Mouse (Mus musculus): Measurements from ENCODE around the gene Tmem139.

The Tmem139 gene

GRCm38 (mm10) chr6:42261524-42262170 lies at the start of gene Tmem139:
Gene Tmem139, plus strand, starts transcription at chr6:42261970.
- in situ Hi-C loops (cut with MboI, MseI), result loop anchor here (5.0 to 25.0 kb wide), 4 partner anchors 34 to 1149 kb away; partner anchors contain the start of gene Fam131b (in 1 of the 2)

- in situ Hi-C loops (cut with MboI, MseI), result no loop called here
These were observed 46.7 kb upstream of the Tmem139 start, which contains the start of gene Tas2r144 for GRCm38 (mm10) chr6:42215028-42215427. Gene Tas2r144, plus strand, starts transcription at chr6:42215328.

DNA sequence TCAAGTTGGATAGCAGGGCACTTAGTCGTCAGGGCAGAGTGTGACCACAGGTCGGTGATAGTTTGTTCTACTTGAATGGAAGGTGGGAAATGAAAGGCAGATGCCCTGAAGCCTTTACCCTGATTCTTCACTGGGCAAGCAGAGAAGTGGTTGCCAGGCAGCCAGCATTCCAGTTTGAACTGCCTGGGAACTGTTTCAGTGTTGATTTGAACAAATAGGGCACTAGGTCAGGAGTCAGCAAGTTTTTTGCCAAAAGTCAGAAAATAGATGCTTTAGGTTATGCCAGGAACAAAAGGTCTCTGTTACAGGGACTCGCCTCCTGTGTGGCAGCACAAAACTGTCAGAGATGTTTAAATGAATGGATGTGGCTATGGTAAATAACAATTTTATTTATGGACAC lies 39.5 kb upstream of the Tmem139 start:
- in situ Hi-C loops (cut with MboI, MseI), result loop anchor here in 1 of 2 experiments (5.0 kb wide), 1 partner anchor 360 kb away; no protein-coding TSS in a partner anchor

GRCm38 (mm10) chr6:42225046-42225445 lies 36.7 kb upstream of the Tmem139 start:
- in situ Hi-C loops (cut with MboI, MseI), result loop anchor here (5.0 kb wide), 2 partner anchors 37 to 97 kb away; partner anchors contain the start of genes Casp2 (in 1 of the 2), Fam131b (in 1 of the 2) and Tmem139 (in 1 of the 2)

DNA sequence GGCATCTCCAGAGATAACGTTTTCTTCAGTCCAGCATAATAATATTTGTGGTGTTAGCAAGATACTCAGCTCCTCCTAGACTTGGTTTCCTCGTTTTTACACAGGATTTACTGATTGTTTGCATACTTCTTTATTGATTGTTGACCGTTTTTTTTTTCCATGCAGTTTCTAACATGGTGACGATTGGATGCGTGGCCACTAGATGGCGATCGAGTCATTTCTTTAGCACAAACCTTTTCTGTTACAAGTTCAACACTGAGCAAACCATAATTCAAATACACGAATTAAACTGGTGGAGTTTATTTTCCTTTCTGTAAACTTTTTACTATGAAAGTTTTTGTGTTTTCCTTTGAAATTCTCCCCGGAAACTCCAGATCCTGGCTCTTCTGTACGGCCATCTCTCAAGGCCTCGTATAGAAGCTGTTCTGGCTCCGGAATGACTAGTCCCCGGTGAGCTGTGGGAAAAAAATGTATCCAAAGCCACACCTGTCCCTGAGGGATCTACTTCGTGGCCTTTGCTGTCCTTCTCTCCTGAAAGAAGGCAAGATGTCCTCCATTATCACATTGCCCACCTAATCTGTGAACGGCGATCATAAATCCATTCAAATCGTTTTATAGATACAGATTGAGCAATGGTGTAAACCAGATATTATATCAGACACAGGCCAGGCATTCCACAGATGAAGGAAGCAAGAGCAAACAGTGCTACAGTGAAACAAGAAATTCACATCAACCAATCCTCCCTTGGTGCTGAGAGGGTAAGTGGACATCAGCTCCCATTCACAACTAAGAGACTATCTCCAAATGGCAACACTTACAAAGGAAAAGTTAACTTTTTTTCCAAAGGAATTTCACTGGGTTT lies 34.3 kb upstream of the Tmem139 start:
- in situ Hi-C loops (cut with MboI, MseI), result loop anchor here (5.0 kb wide), 2 partner anchors 35 to 95 kb away; partner anchors contain the start of genes Casp2 (in 1 of the 2), Fam131b (in 1 of the 2) and Tmem139 (in 1 of the 2)

DNA sequence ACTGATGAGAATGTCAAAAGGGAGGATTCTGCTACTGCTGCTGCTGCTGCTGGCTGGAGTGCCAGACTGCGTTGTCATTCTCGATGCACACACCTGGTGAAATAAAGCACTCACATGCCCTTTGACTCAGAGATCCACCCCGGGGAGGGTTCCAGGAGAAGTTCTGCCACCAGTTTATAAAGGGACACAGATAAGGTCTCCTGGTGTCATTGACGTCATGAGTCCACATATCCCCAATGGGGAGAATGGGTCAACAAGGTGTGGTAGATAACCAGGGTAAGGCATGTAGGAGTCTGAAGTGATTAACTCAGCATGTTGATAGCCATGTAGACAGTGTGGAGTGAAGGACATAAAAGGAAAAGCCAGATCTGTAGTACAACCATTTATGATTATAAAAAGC lies 32.2 kb upstream of the Tmem139 start:
- in situ Hi-C loops (cut with MboI, MseI), result loop anchor here (5.0 to 10.0 kb wide), 4 partner anchors 33 to 635 kb away; partner anchors contain the start of genes Casp2 (in 1 of the 2), Fam131b (in 1 of the 2) and Tmem139 (in 1 of the 2)

- in situ Hi-C loops (cut with MboI, MseI), result loop anchor here (5.0 to 10.0 kb wide), 2 partner anchors 351 to 634 kb away; no protein-coding TSS in a partner anchor
These were observed 30.6 kb upstream of the Tmem139 start for GRCm38 (mm10) chr6:42231191-42231590.

DNA sequence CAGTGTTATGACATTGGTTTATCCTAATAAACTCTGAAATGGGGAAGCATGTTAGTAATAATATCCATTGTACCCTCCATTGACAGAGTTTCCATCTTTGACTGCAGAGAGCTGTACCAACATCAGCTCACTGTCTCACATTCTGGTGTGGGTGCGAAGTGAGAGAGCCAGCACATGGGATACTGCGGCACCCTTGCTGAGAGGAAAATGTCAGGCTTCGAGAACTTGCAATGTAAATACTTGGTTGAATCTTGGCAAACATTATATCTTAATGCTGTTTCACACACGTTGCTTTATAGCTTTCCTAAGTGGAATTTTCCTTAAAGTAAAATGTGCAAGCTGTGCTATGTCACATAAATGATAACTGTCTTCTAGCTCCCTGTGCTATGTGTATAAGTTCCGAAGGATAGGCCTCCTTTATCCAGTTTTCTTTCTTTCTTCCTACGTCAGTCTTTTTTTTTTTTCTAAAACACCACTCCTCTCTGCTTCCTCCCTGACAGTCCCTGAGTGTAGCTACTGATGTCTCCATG lies 24.4 kb upstream of the Tmem139 start:
- in situ Hi-C loops (cut with MboI, MseI), result loop anchor here in 1 of 2 experiments (10.0 kb wide), 1 partner anchor 627 kb away; no protein-coding TSS in a partner anchor

GRCm38 (mm10) chr6:42241311-42242045 lies 20.3 kb upstream of the Tmem139 start:
- in situ Hi-C loops (cut with MboI, MseI), result no loop called here

DNA sequence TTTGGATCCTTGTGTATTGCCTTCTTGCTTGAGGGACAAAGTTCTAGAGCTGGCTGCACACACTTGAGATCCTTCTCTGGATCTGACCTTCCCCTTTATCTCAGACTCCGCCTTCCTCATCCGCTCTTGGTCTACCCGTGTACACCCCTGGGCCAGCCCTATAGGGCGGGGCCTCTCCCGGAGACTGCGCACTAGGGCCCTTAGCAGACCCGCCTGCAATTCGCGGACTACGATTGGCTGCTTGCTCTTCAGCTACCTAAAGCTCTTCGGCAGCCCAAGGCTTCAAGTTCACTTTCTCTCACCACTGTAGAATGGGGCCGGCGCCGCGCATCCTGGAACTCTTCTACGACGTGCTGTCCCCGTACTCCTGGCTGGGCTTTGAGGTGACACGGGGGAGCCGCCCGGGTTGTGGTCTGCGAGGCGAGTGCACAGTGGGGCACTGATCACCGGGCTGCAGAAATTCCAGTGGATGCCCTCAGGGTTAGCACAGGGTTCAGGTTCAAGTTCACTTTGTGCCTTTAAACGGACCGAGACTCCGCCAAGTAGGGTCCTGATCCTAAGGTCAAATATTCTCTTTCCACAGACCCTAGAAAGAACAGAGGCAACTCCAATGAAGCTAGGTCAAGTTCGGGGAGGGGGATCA lies 15.9 kb upstream of the Tmem139 start, which contains the start of gene Gstk1:
Gstk1 (plus strand) TSS at position 225 of the 643 bp plus-strand sequence.
- in situ Hi-C loops (cut with MboI, MseI), result no loop called here

- in situ Hi-C loops (cut with MboI, MseI), result no loop called here
These were observed 14.6 kb upstream of the Tmem139 start for GRCm38 (mm10) chr6:42247173-42247572.

- in situ Hi-C loops (cut with MboI, MseI), result no loop called here
These were observed 13.8 kb upstream of the Tmem139 start for GRCm38 (mm10) chr6:42247981-42248380.

DNA sequence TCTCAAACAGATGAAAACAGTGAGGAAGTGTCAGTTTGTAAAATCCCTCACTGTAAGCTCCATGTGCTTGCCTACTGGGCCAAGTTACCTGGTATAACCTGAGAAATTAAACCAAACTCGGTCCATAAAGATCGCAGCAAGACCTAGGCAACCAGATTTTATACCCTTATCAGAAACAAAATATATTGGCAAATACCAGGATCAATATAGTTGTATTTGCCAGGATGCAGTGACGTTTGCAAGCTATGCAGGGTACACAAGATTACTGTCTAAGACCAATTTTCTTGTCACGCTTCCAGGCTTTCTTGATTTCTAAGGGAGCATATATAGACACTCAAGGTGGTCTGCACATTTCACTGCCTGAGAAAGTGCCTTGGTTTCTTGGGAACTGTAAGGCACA lies 10.0 kb upstream of the Tmem139 start:
- in situ Hi-C loops (cut with MboI, MseI), result loop anchor here (25.0 kb wide), 1 partner anchor 1139 kb away; no protein-coding TSS in a partner anchor

DNA sequence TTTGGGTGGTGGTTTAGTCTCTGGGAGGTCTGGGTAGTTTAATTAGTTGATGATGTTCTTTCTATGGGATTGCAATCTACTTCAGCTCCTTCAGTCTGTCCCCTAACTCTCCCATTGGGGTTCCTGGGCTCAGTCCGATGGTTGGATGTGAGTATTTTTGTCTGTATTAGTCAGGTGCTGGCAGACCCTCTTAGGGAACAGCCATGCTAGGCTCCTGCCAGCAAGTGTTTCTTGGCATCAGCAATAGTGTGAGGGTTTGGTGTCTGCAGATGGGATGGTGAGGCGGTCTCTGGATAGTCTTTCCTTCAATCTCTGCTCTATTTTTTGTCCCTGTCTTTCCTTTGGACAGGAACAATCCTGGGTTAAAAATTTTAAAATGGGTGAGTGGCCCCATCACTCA lies 8.7 kb upstream of the Tmem139 start:
- in situ Hi-C loops (cut with MboI, MseI), result loop anchor here (25.0 kb wide), 1 partner anchor 1141 kb away; no protein-coding TSS in a partner anchor

- in situ Hi-C loops (cut with MboI, MseI), result loop anchor here (25.0 kb wide), 1 partner anchor 1145 kb away; no protein-coding TSS in a partner anchor
These were observed 4.4 kb upstream of the Tmem139 start for GRCm38 (mm10) chr6:42257303-42257863.

DNA sequence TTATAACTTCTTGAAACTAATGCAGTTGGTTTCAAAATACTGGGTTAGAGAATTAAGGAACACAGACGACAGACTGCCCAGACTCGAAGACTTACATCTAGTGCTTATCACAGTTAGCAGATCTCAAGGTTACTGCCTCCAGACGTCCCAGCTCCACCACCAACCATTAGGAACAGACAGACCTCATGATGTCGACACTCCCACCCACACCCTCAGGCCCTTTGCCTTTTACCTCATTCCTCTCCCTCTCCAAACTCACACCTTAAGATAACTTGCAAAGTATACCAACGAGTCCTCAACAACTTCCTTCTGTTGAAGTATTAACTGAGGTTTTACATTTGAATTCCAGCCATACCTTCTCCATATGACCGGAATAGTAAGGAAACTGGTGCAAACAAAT lies 1.3 kb upstream of the Tmem139 start:
- in situ Hi-C loops (cut with MboI, MseI), result loop anchor here (5.0 to 25.0 kb wide), 4 partner anchors 33 to 1148 kb away; partner anchors contain the start of gene Fam131b (in 1 of the 2)

DNA sequence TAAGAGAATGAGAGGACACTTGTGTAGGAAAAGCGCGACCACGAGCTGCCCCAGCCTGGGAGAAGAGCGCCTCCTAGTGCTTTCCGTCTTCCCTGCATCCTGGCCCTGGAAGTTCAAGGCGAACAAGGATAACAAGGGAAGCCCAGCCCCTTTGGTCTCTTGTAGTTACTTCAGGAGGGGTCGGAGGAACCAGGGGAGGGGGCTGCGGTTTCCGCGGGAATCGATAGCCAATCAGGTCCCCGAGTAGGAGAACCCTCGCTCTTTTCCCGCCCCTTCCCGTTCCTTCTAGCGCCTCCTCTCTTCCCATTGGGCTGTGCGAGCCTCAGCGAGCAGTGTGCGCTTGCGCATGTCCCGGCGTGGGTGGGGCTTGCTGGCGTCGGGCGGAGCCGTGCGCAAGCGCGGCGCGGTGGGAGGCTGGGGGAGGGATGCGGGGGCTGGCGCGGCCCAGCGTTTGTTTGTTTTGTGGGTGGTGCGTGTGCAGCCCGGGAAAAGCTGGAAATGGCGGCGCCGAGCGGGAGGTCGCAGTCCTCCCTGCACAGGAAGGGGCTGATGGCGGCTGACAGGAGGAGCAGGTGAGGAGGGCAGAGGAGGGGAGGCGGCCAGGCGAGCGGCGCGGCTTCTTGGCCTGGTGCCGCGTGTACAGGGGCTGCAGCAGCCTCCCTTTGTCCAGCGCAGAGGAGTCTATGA lies 3.0 kb downstream of the Tmem139 start, which contains the start of gene Casp2:
Casp2 (plus strand) TSS at position 360 of the 687 bp plus-strand sequence.
- in situ Hi-C loops (cut with MboI, MseI), result loop anchor here (5.0 to 25.0 kb wide), 5 partner anchors 37 to 1152 kb away; partner anchors contain the start of gene Fam131b (in 1 of the 2)
